Mouse (Mus musculus) bone marrow, adult 2 months (tissue): ENCODE measurements around the gene Cabp5.

Experiments used
- CTCF ChIP-seq: fragments of 200-500 bp; IDR thresholded peaks from 2 replicates; pipeline ENCODE4 v1.5.1; 2011; ENCODE audit warnings: low read length, control low read depth; ENCODE audit not compliant: control insufficient read depth, insufficient read depth
- POLR2A ChIP-seq: fragments of 200-500 bp; IDR thresholded peaks from 2 replicates; pipeline ENCODE4 v1.6.1; 2011; ENCODE audit warnings: low read depth, mild to moderate bottlenecking, control low read depth, low read length, borderline replicate concordance; ENCODE audit not compliant: control insufficient read depth

DNA sequence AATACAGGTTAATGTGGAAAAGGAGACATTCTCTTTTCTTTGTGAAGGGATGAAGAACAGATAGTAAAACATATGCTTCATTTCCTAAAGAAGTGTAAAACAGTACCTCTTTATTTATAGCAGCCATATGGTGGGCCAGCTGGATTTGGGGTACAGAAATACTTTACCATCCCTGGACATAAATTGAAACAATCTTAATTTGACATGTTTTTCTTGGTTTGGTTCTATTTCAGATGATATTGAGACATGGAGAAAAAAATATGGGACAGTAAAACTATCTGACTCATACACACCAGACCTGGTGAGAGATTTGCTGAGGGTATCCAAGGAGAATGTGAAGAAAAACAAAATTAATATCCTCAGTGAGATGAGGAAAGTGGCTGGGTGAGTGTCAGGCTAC lies 42.0 kb upstream of the Cabp5 start:
- TF ChIP-seq POLR2A: no peak
- TF ChIP-seq CTCF: no peak
